Mouse (Mus musculus) megakaryocyte, adult 5-6 weeks (primary cell): ENCODE results near the gene Vrk3. TPM values are rescaled to one million over a fixed set of nuclear protein-coding genes. Genes with fewer than 3 reads are reported as not detected.
"Not testable (repeated sequence)": the region's sequence is repeated elsewhere in the genome, so short reads cannot be mapped to it uniquely, and the experiment has no call there.

ENCODE experiments used
- ATAC-seq: 2 replicates; pipeline ENCODE4 v1.8.0; 2016; ENCODE audit warnings: mild to moderate bottlenecking, inconsistent platforms; ENCODE audit not compliant: poor library complexity, severe bottlenecking
- total RNA-seq, 2 experiments: library from RNA; stranded (forward) in 1 of 2; stranded (reverse) in 1 of 2; fragments of 153-499, 151-499 nt in 1 of 2; fragments of 221-1000, 200-1000 nt in 1 of 2; gene quantifications; 2 replicates each; pipeline versions ENCODE4 v1.2.3 to v1.2.4; 2015 to 2017

The Vrk3 gene
- total RNA-seq (2015) (48.8 and 53.1 TPM in 2 replicates), total RNA-seq (2017) (51.5 and 52.3 TPM in 2 replicates)

DNA sequence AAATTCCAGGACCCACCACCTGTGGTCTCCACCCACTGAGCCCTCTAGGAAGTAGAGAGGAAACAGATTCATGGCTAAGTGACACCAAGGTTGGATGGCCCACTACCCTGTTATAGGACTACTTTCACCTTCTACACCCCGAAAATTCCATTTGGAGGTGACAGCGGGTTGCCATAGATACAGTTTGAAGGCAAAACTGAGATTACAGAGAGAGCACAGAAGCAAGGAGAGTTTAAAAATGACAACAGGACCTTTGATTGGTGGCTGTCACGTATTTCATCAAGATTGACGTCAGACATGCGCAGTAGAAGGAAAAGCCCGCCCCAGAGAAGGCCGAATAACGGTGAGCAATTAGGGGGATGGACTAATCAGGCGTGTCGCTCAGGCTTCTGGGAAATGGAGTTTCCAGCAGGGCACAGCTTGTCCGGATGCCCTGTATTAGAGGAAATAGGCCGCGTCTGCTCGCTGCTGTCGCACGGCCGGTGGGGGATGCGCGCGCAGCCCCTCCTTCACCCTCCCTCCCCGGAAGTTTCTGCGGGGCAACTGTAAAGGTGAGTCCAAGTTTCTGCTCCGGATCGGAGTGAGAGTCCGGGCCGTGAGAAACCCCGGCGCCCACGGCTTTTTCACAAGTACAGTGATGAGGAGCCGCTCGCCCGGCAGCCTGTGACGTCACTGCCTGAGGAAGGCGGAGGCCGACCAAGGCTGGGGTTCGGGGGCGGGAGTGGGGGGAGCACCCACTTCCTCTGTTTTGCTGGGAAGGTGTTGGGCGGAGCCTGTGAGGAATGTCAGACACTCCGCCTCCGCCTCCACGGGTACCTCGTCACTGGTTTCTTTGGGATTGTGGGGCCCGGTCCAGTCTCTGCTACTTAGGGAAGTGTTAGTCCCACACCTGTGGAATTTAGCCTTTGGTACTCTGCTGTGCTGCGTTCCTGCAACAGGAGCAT lies at the start of gene Vrk3:
Gene Vrk3, plus strand, starts transcription at position 313 of the 944 bp plus-strand sequence.
- ATAC-seq, result peak; percentile 91

DNA sequence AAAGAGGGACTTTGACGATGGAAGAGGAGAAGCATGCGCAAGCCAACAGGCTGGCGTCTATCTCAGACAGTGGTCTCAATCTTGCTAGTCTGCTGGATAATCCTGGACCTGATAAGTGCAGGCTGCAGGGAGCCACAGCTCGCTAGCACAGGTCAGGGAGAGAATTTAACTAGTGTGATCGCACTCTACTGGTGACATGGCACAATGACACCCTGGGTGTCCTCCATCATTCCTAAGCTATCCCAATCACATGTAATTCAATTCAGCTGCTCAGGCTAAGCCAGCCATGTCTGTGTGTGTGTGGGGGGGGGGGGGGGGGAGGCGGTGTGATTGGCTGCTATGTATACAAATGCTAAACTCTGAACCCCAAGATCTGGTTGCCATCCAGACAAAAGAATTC lies 46.3 kb upstream of the Vrk3 start:
- 0 out of 2 replicates have a peak, but pooled peaks have one; percentile 21 for ATAC-seq

DNA sequence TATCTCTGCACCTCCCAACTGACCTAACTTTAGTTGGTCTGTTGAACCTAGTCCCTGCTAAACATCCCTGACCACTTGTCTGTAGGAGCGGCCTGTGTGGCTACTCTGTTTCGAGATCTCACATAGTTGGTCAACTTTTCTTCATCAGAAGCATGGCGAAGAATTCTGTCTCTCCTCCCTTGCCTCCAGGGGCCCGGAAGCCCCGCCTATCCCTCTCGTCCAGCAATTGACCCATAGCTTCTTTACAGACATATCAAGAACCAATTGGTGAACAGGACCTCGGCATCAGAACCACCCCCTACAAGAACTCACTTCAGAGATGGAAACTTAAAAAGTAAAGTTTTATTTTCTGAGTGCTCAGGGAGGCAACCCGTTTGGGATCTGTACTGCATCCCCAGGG lies 45.2 kb upstream of the Vrk3 start:
- ATAC-seq, result no peak

- ATAC-seq, result no peak
These were observed 43.9 kb upstream of the Vrk3 start for GRCm38 (mm10) chr7:44704363-44704762.

DNA sequence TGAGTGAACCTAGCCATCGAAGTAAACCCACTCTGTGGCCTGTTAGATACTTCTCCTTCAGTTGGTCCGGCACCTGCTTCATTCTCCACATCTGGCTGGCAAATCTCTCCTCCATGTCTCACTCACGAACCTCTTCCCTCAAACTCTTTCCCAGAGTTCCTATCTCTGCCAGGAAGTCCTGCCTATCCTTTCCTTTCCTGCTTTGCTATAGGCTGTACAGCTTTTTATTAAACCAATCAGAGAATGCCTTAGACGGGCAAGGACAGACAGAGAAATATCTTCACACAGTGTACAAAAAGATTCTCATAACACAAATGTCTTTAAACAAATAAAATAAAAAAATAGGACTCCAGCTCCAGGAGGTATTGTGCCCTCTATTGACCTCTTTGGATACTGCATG lies 43.1 kb upstream of the Vrk3 start:
- ATAC-seq, result no peak

GRCm38 (mm10) chr7:44706322-44706721 lies 41.9 kb upstream of the Vrk3 start:
- no peak for ATAC-seq

DNA sequence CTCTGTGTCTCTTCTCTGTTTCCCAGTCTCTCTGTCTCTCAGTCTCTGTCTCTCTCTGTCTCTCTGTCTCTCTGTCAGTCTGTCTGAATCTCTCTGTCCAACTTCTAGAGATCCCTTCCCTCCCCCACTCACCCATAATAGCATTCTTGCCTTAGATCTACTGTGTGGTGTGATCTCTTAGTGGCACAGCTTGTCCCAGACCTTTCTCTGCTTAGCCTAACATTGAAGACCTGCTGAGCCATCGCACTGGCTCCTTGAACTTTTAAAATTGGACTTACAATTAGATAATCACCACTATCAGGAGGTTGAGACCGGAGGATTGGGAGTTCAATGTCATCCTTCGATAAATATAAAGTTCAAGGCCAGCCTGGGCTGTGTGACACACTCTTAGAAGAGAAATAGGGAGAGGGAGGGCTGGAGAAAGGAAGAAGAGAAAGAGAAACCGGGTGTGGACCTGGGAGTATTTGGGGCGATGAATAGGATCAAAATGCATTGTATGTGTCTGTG lies 41.0 kb upstream of the Vrk3 start:
- no peak for ATAC-seq

- not testable (repeated sequence) for ATAC-seq
These were observed 40.1 kb upstream of the Vrk3 start for GRCm38 (mm10) chr7:44708093-44708492.

- ATAC-seq, result no peak
These were observed 39.6 kb upstream of the Vrk3 start, which contains the start of gene Izumo2 for GRCm38 (mm10) chr7:44708574-44708973. Gene Izumo2 (plus strand): TSS chr7:44708742.

GRCm38 (mm10) chr7:44709881-44710280 lies 38.3 kb upstream of the Vrk3 start:
- no peak for ATAC-seq

GRCm38 (mm10) chr7:44722058-44722457 lies 26.2 kb upstream of the Vrk3 start:
- ATAC-seq, result no peak

DNA sequence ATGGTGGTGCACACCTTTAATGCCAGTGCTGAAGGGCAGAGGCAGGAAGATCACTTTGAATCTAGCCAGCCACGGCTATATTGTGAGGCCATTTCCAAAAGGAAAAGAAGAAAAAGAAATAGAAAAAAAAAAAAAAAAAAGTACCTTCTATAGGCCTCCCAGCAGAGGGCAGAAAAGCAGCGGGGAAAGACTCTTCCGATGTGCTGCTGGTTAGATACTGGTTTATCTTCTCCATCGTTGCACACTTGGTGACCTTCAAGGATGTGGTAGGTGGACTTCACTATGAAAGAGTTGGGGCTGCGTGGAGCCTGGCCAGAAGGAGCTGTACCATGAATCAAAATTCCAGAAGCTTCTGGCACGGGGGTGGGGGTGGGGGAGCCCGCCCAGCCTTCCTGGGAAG lies 23.9 kb upstream of the Vrk3 start:
- no peak for ATAC-seq

- ATAC-seq, result no peak
These were observed 21.9 kb upstream of the Vrk3 start for GRCm38 (mm10) chr7:44726343-44726742.

DNA sequence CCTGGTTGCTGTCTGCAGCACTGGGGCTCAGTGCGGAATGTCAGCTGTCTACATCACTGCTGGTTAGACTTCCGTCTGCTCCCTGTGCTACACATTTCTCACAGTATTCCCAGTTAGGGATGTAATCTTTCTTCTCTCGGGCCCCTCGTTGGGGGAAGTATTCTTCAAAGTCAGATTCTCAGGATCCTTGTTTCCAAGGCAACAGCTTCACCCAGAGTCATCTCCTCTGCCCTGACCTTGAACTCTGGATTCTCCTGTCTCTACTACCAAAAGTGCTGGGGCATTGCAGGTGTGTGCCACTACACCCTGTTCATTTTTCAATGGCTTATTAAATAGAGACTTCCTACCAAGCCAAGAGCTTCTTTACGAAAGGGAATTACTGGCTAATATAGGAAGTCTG lies 21.1 kb upstream of the Vrk3 start:
- no peak for ATAC-seq

- no peak for ATAC-seq
These were observed 19.9 kb upstream of the Vrk3 start for GRCm38 (mm10) chr7:44728082-44728975.

GRCm38 (mm10) chr7:44733723-44734122 lies 14.5 kb upstream of the Vrk3 start:
- ATAC-seq, result no peak

DNA sequence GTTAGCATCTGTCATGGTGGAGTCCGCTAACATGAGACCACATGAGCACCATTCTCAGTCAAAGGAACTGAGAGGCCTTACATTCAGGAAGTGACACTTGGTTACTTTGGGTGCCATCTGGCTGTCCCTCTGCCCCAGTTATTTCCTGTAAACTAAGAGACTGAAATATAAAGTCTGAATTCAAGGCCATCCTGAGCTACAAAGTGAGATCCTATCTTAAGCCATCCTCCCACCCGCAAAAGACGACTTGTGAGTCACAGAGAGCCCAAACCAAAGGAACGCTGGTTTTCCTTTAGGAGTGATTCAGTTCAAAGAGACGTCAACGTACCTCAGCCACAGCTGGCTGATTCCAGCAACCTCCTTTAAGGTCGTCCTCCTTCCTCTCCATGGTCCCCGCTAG lies 6.9 kb upstream of the Vrk3 start:
- ATAC-seq, result peak; percentile 45; the same call in 1 of the 2 replicates

DNA sequence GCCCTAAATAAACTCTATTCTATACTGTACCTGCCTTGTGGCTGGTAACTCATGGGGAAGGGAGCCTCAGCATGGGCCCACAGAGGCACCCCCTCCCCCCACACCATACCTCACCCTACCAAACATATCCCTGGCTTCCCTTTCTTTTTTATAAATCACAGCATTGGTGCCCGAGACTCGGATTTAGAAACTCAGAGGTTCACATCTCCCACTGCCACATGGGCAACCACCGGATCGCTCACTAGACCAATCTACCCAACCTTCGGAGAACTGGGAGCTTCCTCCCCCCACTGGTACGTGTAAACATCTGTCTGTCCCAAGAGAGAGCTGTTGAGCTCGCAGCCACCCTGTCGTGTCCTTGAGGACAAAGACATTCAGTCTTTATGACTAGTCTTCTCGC lies 3.9 kb upstream of the Vrk3 start:
- ATAC-seq, result no peak

DNA sequence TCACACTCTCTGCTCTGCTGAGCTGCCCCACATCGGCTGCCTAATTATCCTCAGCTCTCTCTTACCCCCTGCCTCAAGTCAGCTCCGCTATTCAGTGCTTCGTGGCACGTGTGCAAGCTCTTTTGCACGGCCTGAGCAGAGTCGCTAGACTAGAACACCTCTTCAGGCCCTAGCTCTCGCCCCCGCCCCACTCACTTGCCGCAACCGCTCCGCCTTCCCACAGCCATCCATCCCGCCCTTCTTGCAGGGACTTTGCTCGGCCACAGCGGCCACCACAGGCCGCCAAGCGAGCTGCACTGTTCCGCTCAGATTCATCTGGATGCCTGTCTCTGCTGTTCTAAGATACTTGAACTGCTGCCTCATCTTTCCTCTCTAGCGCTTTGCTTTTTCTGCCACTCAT lies 3.1 kb upstream of the Vrk3 start:
- ATAC-seq, result peak; percentile 64

GRCm38 (mm10) chr7:44747115-44747514 lies 1.1 kb upstream of the Vrk3 start:
- ATAC-seq, result no peak

DNA sequence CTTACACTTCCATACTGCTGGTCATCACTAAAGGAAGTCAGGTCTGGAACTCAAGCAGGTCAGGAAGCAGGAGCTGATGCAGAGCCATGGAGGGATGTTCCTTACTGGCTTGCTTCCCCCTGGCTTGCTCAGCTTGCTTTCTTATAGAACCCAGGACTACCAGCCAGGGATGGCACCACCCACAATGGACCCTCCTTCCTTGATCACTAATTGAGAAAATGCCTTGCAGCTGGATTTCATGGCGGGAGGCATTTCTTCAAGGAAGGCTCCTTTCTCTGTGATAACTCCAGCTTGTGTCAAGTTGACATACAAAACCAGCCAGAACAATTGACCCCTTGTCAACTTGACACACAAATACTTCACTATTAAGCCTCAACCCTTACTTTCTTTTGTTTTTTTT lies 2.7 kb downstream of the Vrk3 start, which contains the start of gene Zfp473:
Gene Zfp473, minus strand, starts transcription at position 101 of the 400 bp plus-strand sequence.
- not testable (repeated sequence) for ATAC-seq
